Mouse (Mus musculus): ENCODE measurements at regions not wholly inside any gene's neighbourhood (a gene's known extent, or its start where the extent isn't known, plus 50 kb on each side); places are given as distances from the start of the nearest gene placed in this dataset.

DNA sequence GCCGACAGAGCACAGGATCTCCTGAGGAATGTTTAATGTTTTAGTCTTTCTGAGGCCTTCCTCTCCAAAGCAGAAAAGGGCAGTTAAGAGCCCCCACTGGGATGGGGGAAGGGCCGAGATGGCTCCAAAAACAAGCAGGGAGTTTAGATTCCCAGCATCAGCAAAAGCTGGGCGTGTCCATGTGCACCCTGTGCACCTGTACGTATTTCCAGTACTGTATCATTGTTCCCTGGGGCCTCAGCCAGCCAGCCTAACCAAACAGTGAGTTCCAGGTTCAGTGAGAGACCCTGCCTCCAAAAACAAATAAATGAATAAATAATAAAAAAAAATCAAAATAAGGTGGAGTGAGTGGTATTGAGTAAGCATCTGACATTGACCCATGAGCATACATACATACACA lies 50.8 kb upstream of the Olfm1 start:
- Histone ChIP-seq H3K36me3 (ENCODE audit: control insufficient read depth, insufficient read depth, low read length) (no peaks in the 10 kb centered on the region), H3K27ac (ENCODE audit: low read length) (no peak overlapping the region), H3K4me2 (replicated peaks; ENCODE audit: low read depth, low read length) (no peak overlapping the region), H3K9ac (replicated peaks; ENCODE audit: low read depth, low read length) (no peak overlapping the region), H3K4me1 (ENCODE audit: control insufficient read depth, insufficient read depth, low read length) (peaks cover 8% of the 10 kb centered on the region; the same call in 1 of the 2 replicates), H3K27me3 (ENCODE audit: control insufficient read depth, insufficient read depth, low read length) (no peaks in the 10 kb centered on the region), H3K9me3 (ENCODE audit: control insufficient read depth, low read depth, low read length) (no peaks in the 10 kb centered on the region), H3K4me3 (ENCODE audit: low read depth, low read length) (no peak overlapping the region)
- WGBS, result 23% methylated on average over 4 of the region's 4 CpGs
- no peak for ATAC-seq (ENCODE audit: insufficient number of reproducible peaks, insufficient read depth, low FRiP score, low read depth)

GRCm38 (mm10) chr2:28141556-28141955 lies 51.2 kb upstream of the Olfm1 start:
- H3K4me1 ChIP-seq (ENCODE audit: control insufficient read depth, insufficient read depth, low read length), result peaks cover 8% of the 10 kb centered on the region; the same call in 1 of the 2 replicates
- no peak overlapping the region for H3K27ac ChIP-seq (ENCODE audit: low read length)
- no peaks in the 10 kb centered on the region for H3K36me3 ChIP-seq (ENCODE audit: control insufficient read depth, insufficient read depth, low read length)
- H3K9ac ChIP-seq (replicated peaks; ENCODE audit: low read depth, low read length), result no peak overlapping the region
- H3K4me3 ChIP-seq (ENCODE audit: low read depth, low read length), result no peak overlapping the region
- H3K9me3 ChIP-seq (ENCODE audit: control insufficient read depth, low read depth, low read length), result no peaks in the 10 kb centered on the region
- no peaks in the 10 kb centered on the region for H3K27me3 ChIP-seq (ENCODE audit: control insufficient read depth, insufficient read depth, low read length)
- 0 out of 2 replicates have a peak, but pooled peaks have one; percentile 46 for ATAC-seq (ENCODE audit: insufficient number of reproducible peaks, insufficient read depth, low FRiP score, low read depth)
- 40% methylated on average over 4 of the region's 4 CpGs for WGBS
- no peak overlapping the region for H3K4me2 ChIP-seq (replicated peaks; ENCODE audit: low read depth, low read length)

GRCm38 (mm10) chr2:28138583-28138982 lies 53.9 kb upstream of the Fcnb start:
- Histone ChIP-seq H3K9ac (replicated peaks; ENCODE audit: low read depth, low read length) (no peak overlapping the region), H3K27me3 (ENCODE audit: control insufficient read depth, insufficient read depth, low read length) (no peaks in the 10 kb centered on the region), H3K4me3 (ENCODE audit: low read depth, low read length) (no peak overlapping the region), H3K9me3 (ENCODE audit: control insufficient read depth, low read depth, low read length) (no peaks in the 10 kb centered on the region), H3K4me1 (ENCODE audit: control insufficient read depth, insufficient read depth, low read length) (peaks cover 8% of the 10 kb centered on the region; the same call in 1 of the 2 replicates), H3K36me3 (ENCODE audit: control insufficient read depth, insufficient read depth, low read length) (no peaks in the 10 kb centered on the region), H3K4me2 (replicated peaks; ENCODE audit: low read depth, low read length) (no peak overlapping the region), H3K27ac (ENCODE audit: low read length) (no peak overlapping the region)
- WGBS, result 39% methylated on average over 6 of the region's 6 CpGs
- no peak for ATAC-seq (ENCODE audit: insufficient number of reproducible peaks, insufficient read depth, low FRiP score, low read depth)

- ATAC-seq (ENCODE audit: insufficient number of reproducible peaks, insufficient read depth, low FRiP score, low read depth), result no peak
- H3K4me3 ChIP-seq (ENCODE audit: low read depth, low read length), result no peak overlapping the region
- H3K27me3 ChIP-seq (ENCODE audit: control insufficient read depth, insufficient read depth, low read length), result no peaks in the 10 kb centered on the region
- no peaks in the 10 kb centered on the region for H3K9me3 ChIP-seq (ENCODE audit: control insufficient read depth, low read depth, low read length)
- H3K4me2 ChIP-seq (replicated peaks; ENCODE audit: low read depth, low read length), result no peak overlapping the region
- no peaks in the 10 kb centered on the region for H3K36me3 ChIP-seq (ENCODE audit: control insufficient read depth, insufficient read depth, low read length)
- H3K4me1 ChIP-seq (ENCODE audit: control insufficient read depth, insufficient read depth, low read length), result peaks cover 4% of the 10 kb centered on the region; the same call in 1 of the 2 replicates
- no peak overlapping the region for H3K27ac ChIP-seq (ENCODE audit: low read length)
- H3K9ac ChIP-seq (replicated peaks; ENCODE audit: low read depth, low read length), result no peak overlapping the region
- WGBS, result 96% methylated on average over 1 of the region's 1 CpGs
These were observed 49.9 kb upstream of the Fcnb start for GRCm38 (mm10) chr2:28134605-28135004.

Data from stomach, embryonic 14.5 days (tissue).